Mouse (Mus musculus): Measurements from ENCODE around the gene Itpka. TPM values are rescaled to one million over a fixed set of nuclear protein-coding genes. Genes with fewer than 3 reads are reported as not detected.
A peak's percentile ranks its signal among the peaks of the same experiment; 100 is the strongest.

Gene Itpka
- polyA plus RNA-seq, 1 experiment from 2014 or later = 1.2 TPM

DNA sequence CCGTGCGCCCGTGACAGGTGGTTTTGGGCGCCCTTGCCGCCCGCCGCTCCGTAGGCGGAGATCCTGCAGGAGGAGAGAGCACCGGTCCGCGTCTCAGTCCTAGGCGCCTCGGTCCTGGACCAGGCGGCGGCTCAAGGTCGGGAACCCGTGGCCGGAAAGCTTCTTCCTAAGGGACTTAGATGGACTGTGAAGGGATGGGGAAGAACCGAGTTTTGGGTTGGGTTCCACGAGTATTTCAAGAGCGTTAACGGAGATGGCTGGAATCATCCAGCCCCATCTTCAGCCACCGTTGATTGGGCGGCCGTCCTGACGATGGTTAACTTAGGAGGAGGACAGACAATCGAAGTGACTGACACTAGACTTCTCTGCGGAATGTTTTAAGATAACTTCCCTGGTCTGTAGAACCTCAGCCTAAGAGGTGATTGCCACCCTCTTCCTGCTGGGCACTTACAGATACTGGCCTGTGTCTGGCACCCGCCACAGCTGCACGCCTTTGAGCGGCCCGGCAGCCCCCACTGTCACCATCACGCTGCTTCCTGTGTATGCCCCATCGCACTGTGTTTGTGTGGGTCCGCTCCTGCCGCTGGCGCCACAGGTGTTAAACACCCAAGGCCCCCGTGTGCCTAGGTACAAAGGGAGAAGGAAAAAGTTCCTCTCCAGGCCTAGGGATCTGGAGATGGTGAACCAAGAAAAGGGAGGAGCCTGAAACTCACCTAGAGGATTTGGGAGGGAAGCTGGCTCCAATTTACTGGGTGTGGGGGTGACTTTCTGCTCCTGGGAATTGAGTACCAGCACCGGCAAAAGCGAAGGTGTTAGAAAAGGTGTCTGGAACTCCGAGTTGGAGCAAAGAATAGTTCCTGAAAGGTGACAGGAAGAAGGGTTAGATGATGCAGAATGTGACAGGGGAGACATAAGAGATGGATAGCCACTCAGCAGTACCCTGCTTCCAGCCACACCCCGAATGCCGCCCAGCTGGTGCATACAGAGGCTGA lies 17.0 kb downstream of the Itpka start:
- Histone ChIP-seq H3K4me3 (peak overlapping the region; percentile 57), H3K9ac (no peak overlapping the region), H3K4me1 (peaks cover 16% of the 10 kb centered on the region; the same call in 1 of the 2 replicates), H3K27me3 (peaks cover 69% of the 10 kb centered on the region), H3K4me2 (replicated peaks) (peak overlapping the region; percentile 100), H3K36me3 (peaks cover 6% of the 10 kb centered on the region), H3K9me3 (no peaks in the 10 kb centered on the region), H3K27ac (no peak overlapping the region)
- ATAC-seq (ENCODE audit: insufficient number of reproducible peaks, insufficient read depth, low FRiP score, low TSS enrichment) = no peak
- WGBS = 6% methylated on average over 44 of the region's 44 CpGs

DNA sequence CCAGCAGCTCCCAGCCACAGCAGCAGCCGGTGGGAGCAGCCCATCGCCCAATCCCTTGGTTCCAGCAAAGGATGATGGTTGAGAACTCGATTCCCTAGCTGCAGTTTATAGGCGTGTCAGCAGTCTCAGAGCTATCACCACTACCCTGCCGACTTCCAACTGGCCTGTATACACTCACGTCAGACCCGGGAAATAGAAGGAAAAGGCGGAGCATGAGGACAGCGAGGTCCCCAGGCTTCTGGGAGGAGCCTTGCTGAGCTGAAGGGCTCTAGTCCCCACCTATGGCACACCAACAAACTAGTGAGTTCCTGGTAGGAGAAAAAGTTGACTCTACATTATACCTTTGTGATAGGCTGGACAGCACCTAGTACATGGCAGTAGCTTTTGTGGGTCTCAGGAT lies 18.1 kb downstream of the Itpka start, which contains the start of gene Ltk:
Gene Ltk (minus strand): TSS at position 181 of the 400 bp plus-strand sequence.
- no peak for ATAC-seq (ENCODE audit: insufficient number of reproducible peaks, insufficient read depth, low FRiP score, low TSS enrichment)
- 11% methylated on average over 9 of the region's 9 CpGs for WGBS
- Histone ChIP-seq H3K4me1 (peaks cover 16% of the 10 kb centered on the region; the same call in 1 of the 2 replicates), H3K4me3 (no peak within 1 kb of the TSS), H3K36me3 (peaks cover 17% of the 10 kb centered on the region), H3K9ac (no peak within 1 kb of the TSS), H3K9me3 (no peaks in the 10 kb centered on the region), H3K27me3 (peaks cover 59% of the 10 kb centered on the region), H3K4me2 (replicated peaks) (0 out of 2 replicates have a peak within 1 kb of the TSS, but pooled peaks have one; percentile 100), H3K27ac (no peak within 1 kb of the TSS)

DNA sequence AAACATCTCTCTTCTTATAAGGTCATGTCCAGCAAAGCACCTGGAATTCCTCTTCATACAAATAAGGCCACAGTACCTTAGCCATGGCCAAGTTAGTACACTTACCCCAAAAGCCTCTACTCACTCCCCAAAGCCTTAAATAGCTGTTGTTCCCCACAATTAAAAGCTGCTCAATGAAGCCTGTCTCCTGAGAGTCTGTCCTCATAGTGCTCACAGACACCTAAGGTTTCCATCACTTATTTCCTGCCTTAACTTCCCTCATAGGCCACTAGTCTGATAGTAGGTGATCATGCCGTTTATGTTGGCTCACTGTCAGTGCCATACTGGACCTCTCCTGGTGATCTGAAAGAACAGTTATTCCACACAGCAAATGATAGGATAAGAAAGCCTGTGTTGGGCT lies 20.1 kb downstream of the Itpka start:
- no peak overlapping the region for H3K4me3 ChIP-seq
- WGBS = 66% methylated on average over 1 of the region's 1 CpGs

DNA sequence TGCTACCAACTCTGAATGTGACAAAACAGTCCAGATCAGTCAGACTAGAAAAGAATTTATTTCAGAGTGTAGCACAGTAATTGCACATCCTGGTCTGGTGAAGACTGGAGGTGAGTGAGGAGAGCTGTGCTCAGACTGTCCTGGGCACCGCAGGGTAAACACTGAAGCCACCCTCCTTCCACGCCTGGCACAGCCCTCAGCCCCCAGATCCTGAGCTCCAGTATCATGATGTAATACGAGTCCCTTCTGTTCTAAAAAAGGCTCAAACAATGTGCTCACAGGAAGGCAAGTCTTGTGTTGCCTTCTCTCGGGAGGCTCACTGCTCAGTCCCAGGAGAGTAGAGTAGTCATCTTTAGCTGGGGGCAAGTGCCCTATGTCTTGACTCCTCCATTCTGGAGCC lies 21.8 kb downstream of the Itpka start:
- H3K4me1 ChIP-seq = no peaks in the 10 kb centered on the region; the same call in 1 of the 2 replicates
- peaks cover 26% of the 10 kb centered on the region for H3K27me3 ChIP-seq
- H3K27ac ChIP-seq = no peak overlapping the region
- no peak overlapping the region for H3K9ac ChIP-seq
- WGBS = 65% methylated on average over 4 of the region's 4 CpGs
- no peak overlapping the region for H3K4me3 ChIP-seq
- no peak for ATAC-seq (ENCODE audit: insufficient number of reproducible peaks, insufficient read depth, low FRiP score, low TSS enrichment)
- H3K36me3 ChIP-seq = peaks cover 40% of the 10 kb centered on the region
- H3K9me3 ChIP-seq = no peaks in the 10 kb centered on the region
- H3K4me2 ChIP-seq (replicated peaks) = no peak overlapping the region

More for the DNA sequence above, 20.1 kb downstream of the Itpka start:
- ATAC-seq (ENCODE audit: insufficient number of reproducible peaks, insufficient read depth, low FRiP score, low TSS enrichment) = no peak
- H3K27me3 ChIP-seq = peaks cover 42% of the 10 kb centered on the region
- no peak overlapping the region for H3K27ac ChIP-seq
- peaks cover 16% of the 10 kb centered on the region; the same call in 1 of the 2 replicates for H3K4me1 ChIP-seq
- H3K4me2 ChIP-seq (replicated peaks) = no peak overlapping the region
- no peaks in the 10 kb centered on the region for H3K9me3 ChIP-seq
- H3K9ac ChIP-seq = no peak overlapping the region
- peaks cover 28% of the 10 kb centered on the region for H3K36me3 ChIP-seq

DNA sequence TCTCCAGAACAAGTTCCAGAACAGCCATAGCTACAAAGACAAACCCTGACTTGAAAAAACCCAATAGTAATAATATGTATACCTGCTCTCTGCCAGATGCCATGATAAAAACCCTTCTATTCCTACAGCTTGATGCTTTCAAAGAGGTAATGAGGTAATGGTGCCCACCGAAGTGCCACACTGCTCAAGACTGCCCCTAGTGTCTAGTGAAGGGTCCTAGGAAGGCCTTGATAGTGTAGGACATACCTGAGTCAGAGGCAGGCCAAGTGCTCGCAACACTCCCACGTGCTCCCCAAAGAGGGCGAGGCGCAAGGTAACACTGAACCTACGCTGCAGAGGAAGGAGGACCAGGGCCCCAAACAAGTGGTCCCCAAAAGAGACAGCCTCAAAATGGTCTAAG lies 25.1 kb downstream of the Itpka start:
- ATAC-seq (ENCODE audit: insufficient number of reproducible peaks, insufficient read depth, low FRiP score, low TSS enrichment) = no peak
- Histone ChIP-seq H3K4me1 (no peaks in the 10 kb centered on the region), H3K9me3 (no peaks in the 10 kb centered on the region), H3K4me2 (replicated peaks) (no peak overlapping the region), H3K4me3 (no peak overlapping the region), H3K27ac (no peak overlapping the region), H3K9ac (no peak overlapping the region), H3K36me3 (peaks cover 72% of the 10 kb centered on the region), H3K27me3 (no peaks in the 10 kb centered on the region)
- WGBS = 93% methylated on average over 6 of the region's 6 CpGs

DNA sequence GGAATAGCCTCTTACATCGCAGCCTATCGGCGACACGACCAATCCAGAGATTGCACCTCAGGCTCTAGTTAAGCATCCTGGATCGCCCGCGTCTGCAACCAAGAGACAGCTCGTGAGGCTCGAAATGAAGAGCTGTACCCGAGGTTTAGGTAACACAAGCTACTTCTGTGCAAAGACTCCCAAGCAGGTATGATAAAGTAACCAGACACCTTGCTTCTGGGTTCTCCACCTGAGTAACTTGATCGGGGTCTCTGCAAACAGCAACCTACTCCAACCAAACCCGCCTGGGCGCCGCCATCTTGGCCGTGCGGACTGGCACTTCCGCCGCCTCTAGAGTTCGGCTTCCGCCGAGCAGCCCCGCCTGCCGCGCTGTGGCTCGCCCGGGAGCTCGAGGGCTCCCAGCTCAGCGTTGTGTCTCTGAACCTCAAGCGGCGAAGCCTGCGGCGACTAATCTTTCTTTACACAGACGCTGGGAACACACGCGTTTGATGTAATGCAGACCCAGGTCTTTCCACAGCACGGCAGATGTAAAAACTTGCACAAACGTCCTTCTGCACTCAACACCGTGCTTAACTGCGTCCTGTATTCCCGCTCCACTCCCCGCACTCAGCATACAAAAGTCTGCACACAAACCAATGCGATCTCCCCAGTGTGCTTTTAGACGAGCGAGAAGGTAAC lies 45.2 kb downstream of the Itpka start, which contains the start of gene Rpap1:
Gene Rpap1 (minus strand): TSS at position 332 of the 678 bp plus-strand sequence.
- H3K4me2 ChIP-seq (replicated peaks) = peak within 1 kb of the TSS; percentile 52
- ATAC-seq (ENCODE audit: insufficient number of reproducible peaks, insufficient read depth, low FRiP score, low TSS enrichment) = peak; percentile 93
- no peaks in the 10 kb centered on the region for H3K9me3 ChIP-seq
- no peaks in the 10 kb centered on the region for H3K4me1 ChIP-seq
- H3K27me3 ChIP-seq = no peaks in the 10 kb centered on the region
- H3K27ac ChIP-seq = peak within 1 kb of the TSS; percentile 86
- peak within 1 kb of the TSS; percentile 55 for H3K9ac ChIP-seq
- under 1% methylated on average over 44 of the region's 44 CpGs for WGBS
- peaks cover 11% of the 10 kb centered on the region for H3K36me3 ChIP-seq
- H3K4me3 ChIP-seq = peak within 1 kb of the TSS; percentile 52

DNA sequence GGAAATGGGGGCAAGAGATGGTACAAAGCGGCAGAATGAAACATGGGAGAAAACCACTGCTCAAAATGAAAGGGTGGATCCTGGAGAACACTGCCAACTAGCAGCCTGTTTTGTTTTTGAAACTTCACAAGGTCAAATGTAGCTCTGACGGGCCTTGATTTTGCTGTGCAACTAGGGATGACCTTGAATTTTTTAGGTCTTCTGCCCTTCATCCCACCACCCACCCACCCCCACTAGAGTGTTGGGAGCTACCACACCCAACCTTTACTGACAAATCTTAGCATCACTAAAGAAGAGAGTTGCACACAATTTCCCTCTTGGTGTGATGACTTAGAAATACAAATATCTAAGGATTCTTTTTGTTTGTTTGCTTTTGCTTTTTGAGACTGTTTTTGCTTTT lies 47.9 kb downstream of the Itpka start:
- H3K27me3 ChIP-seq = no peaks in the 10 kb centered on the region
- H3K9me3 ChIP-seq = no peaks in the 10 kb centered on the region
- 84% methylated on average over 2 of the region's 2 CpGs for WGBS
- ATAC-seq (ENCODE audit: insufficient number of reproducible peaks, insufficient read depth, low FRiP score, low TSS enrichment) = no peak
- H3K4me3 ChIP-seq = no peak overlapping the region
- no peak overlapping the region for H3K4me2 ChIP-seq (replicated peaks)
- no peak overlapping the region for H3K9ac ChIP-seq
- no peaks in the 10 kb centered on the region for H3K36me3 ChIP-seq
- H3K27ac ChIP-seq = no peak overlapping the region
- H3K4me1 ChIP-seq = no peaks in the 10 kb centered on the region

DNA sequence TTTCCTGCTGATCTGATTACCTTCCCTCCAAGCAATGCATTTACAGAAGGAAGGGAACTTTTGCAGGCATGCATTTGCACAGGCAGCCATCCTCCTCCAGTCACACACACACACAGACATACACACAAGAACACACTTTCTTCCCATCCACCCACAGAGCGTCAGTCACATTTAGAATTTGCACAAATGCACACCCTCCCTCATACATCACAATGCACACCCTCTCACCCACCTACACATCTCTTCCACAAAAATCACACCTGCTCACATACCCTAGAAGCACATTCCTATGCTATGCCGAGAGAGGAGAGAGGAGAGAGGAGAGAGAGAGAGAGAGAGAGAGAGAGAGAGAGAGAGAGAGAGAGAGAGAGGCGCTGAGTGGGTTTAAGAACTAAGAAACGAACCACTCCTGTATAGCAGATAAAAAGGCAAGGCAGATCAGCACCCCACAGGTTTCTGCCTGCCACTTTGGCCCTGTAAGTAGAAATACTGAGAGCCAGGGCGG lies 55.2 kb downstream of the Itpka start, which contains the start of gene Tyro3:
Gene Tyro3 (plus strand): TSS at position 455 of the 505 bp plus-strand sequence.
- Histone ChIP-seq H3K27me3 (peaks cover 16% of the 10 kb centered on the region), H3K9me3 (no peaks in the 10 kb centered on the region), H3K4me3 (no peak within 1 kb of the TSS), H3K36me3 (no peaks in the 10 kb centered on the region), H3K4me1 (peaks cover 17% of the 10 kb centered on the region), H3K27ac (no peak within 1 kb of the TSS), H3K9ac (no peak within 1 kb of the TSS), H3K4me2 (replicated peaks) (no peak within 1 kb of the TSS)
- ATAC-seq (ENCODE audit: insufficient number of reproducible peaks, insufficient read depth, low FRiP score, low TSS enrichment) = no peak
- WGBS = 66% methylated on average over 5 of the region's 5 CpGs

DNA sequence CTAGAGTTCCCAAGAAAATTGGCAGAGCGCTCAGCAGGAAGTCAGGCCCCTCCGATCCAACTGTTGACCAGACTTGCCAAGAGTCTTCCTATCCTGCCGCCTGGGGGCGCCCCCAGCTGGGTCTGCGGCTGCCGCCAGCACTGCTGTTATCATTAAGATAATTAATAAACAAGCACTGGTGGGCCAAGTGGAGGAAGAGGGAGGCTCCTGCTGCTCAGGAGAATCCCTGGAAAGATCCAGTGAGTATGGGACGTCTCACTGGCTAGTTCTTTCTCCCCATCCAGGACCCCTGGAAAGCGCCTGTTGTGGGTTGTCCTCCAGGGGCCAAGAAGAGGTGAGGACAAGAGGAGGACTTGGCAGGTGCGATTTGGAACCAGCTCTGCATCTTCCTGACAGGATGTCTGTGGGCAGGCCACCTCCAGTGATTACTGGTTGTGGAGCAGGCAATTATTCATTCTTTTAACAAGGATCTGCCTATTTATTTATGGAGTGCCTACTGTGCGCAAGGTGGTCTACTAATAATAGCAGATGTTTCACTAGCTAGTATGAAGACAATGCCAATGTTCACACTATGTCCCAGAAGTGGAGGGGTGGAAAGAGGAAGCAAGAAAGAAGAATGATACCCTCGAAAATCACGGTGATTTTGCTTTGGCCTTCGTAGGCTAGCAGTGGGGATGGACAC lies 56.2 kb downstream of the Itpka start:
- Histone ChIP-seq H3K4me1 (peaks cover 23% of the 10 kb centered on the region), H3K9me3 (no peaks in the 10 kb centered on the region), H3K4me3 (no peak overlapping the region), H3K36me3 (no peaks in the 10 kb centered on the region), H3K4me2 (replicated peaks) (no peak overlapping the region), H3K27me3 (peaks cover 16% of the 10 kb centered on the region), H3K27ac (no peak overlapping the region), H3K9ac (no peak overlapping the region)
- WGBS = 10% methylated on average over 13 of the region's 13 CpGs
- ATAC-seq (ENCODE audit: insufficient number of reproducible peaks, insufficient read depth, low FRiP score, low TSS enrichment) = no peak

DNA sequence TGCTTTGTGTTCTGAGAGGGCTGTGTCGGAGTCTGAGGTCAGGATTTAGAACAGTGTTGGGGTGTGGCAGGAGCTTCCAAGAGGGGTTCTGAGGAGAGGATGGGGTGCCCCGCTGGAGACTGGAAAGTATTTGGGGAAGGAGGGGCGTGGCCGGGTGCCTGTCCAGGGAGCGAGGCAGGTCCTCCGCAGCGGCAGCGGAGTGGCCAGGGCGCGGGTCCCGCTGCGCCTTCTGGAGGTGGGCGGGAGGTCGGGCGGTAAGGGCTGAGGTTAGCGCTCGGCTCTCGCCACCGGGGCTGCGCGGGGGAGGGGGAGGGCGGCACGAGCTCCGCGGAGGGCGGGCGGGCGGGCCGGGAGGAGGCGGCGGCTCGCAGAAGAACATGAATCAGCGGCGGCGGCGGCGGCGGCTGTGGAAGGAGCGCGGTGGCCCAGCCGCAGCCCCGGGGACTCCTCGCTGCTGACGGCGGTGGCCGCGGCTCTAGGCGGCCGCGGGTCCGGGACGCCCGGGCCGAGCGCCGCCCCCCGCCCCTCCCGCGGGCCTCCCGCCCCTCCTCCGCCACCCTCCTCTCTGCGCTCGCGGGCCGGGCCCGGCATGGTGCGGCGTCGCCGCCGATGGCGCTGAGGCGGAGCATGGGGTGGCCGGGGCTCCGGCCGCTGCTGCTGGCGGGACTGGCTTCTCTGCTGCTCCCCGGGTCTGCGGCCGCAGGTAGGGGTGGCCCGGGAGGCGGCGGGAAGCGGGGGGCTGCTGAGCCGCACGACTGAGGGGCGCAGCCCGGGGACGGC lies 57.2 kb downstream of the Itpka start:
- peaks cover 16% of the 10 kb centered on the region for H3K27me3 ChIP-seq
- no peaks in the 10 kb centered on the region; the same call in 1 of the 2 replicates for H3K36me3 ChIP-seq
- peak; percentile 76 for ATAC-seq (ENCODE audit: insufficient number of reproducible peaks, insufficient read depth, low FRiP score, low TSS enrichment)
- peaks cover 25% of the 10 kb centered on the region for H3K4me1 ChIP-seq
- peak overlapping the region; percentile 54; the same call in 1 of the 2 replicates for H3K27ac ChIP-seq
- no peaks in the 10 kb centered on the region for H3K9me3 ChIP-seq
- H3K9ac ChIP-seq = peak overlapping the region; percentile 93
- peak overlapping the region; percentile 95 for H3K4me3 ChIP-seq
- under 1% methylated on average over 52 of the region's 89 CpGs for WGBS
- peak overlapping the region; percentile 98 for H3K4me2 ChIP-seq (replicated peaks)
